Mouse (Mus musculus): ENCODE data around the gene Sh3bp4.
A peak's percentile ranks its signal among the peaks of the same experiment; 100 is the strongest.

Sh3bp4 gene

GRCm38 (mm10) chr1:89071371-89072142 lies 1.3 kb downstream of the Sh3bp4 start:
- no peak for DNase-seq (ENCODE audit: low spot score in 2 of 2)

- DNase-seq (ENCODE audit: low spot score in 2 of 2) = no peak
Observed at GRCm38 (mm10) chr1:89072143-89072990, 2.2 kb downstream of the Sh3bp4 start.

GRCm38 (mm10) chr1:89073291-89073846 lies 3.2 kb downstream of the Sh3bp4 start:
- DNase-seq (ENCODE audit: low spot score in 2 of 2) = no peak

- DNase-seq (ENCODE audit: low spot score in 2 of 2) = no peak
Observed at GRCm38 (mm10) chr1:89074678-89075077, 4.5 kb downstream of the Sh3bp4 start.

GRCm38 (mm10) chr1:89075120-89075519 lies 4.9 kb downstream of the Sh3bp4 start:
- no peak for DNase-seq (ENCODE audit: low spot score in 2 of 2)

- DNase-seq (ENCODE audit: low spot score in 2 of 2) = no peak
Observed at GRCm38 (mm10) chr1:89076777-89077176, 6.6 kb downstream of the Sh3bp4 start.

GRCm38 (mm10) chr1:89078240-89078639 lies 8.0 kb downstream of the Sh3bp4 start:
- no peak for DNase-seq (ENCODE audit: low spot score in 2 of 2)

GRCm38 (mm10) chr1:89078730-89079129 lies 8.5 kb downstream of the Sh3bp4 start:
- no peak for DNase-seq (ENCODE audit: low spot score in 2 of 2)

- no peak for DNase-seq (ENCODE audit: low spot score in 2 of 2)
Observed at GRCm38 (mm10) chr1:89079239-89079638, 9.0 kb downstream of the Sh3bp4 start.

- no peak for DNase-seq (ENCODE audit: low spot score in 2 of 2)
Observed at GRCm38 (mm10) chr1:89080371-89080770, 10.2 kb downstream of the Sh3bp4 start.

GRCm38 (mm10) chr1:89080795-89081194 lies 10.6 kb downstream of the Sh3bp4 start:
- no peak for DNase-seq (ENCODE audit: low spot score in 2 of 2)

GRCm38 (mm10) chr1:89081371-89081770 lies 11.2 kb downstream of the Sh3bp4 start:
- no peak for DNase-seq (ENCODE audit: low spot score in 2 of 2)

GRCm38 (mm10) chr1:89082171-89082882 lies 12.1 kb downstream of the Sh3bp4 start:
- DNase-seq (ENCODE audit: low spot score in 2 of 2) = no peak

- DNase-seq (ENCODE audit: low spot score in 2 of 2) = no peak
Observed at GRCm38 (mm10) chr1:89086575-89087153, 16.4 kb downstream of the Sh3bp4 start.

- DNase-seq (ENCODE audit: low spot score in 2 of 2) = no peak
Observed at GRCm38 (mm10) chr1:89088144-89088543, 17.9 kb downstream of the Sh3bp4 start.

GRCm38 (mm10) chr1:89088748-89089288 lies 18.6 kb downstream of the Sh3bp4 start:
- DNase-seq (ENCODE audit: low spot score in 2 of 2) = no peak

- no peak for DNase-seq (ENCODE audit: low spot score in 2 of 2)
Observed at GRCm38 (mm10) chr1:89089821-89090600, 19.8 kb downstream of the Sh3bp4 start.

GRCm38 (mm10) chr1:89090676-89091075 lies 20.5 kb downstream of the Sh3bp4 start:
- DNase-seq (ENCODE audit: low spot score in 2 of 2) = no peak

GRCm38 (mm10) chr1:89092019-89092418 lies 21.8 kb downstream of the Sh3bp4 start:
- DNase-seq (ENCODE audit: low spot score in 2 of 2) = no peak

- DNase-seq (ENCODE audit: low spot score in 2 of 2) = peak; percentile 48 to 63
Observed at GRCm38 (mm10) chr1:89092442-89092991, 22.3 kb downstream of the Sh3bp4 start.

Data from frontal cortex, postnatal 14 days (tissue).